Mouse (Mus musculus): ENCODE results near the gene Abcd3. TPM values are rescaled to one million over a fixed set of nuclear protein-coding genes. Genes with fewer than 3 reads are reported as not detected.
A peak's percentile ranks its signal among the peaks of the same experiment; 100 is the strongest.
"Not testable (repeated sequence)": the region's sequence is repeated elsewhere in the genome, so short reads cannot be mapped to it uniquely, and the experiment has no call there.

Gene Abcd3
- polyA plus RNA-seq, 1 experiment from 2014 or later = 55.7 TPM

GRCm38 (mm10) chr3:121773336-121773735, 41.8 kb downstream of the Abcd3 start:
- not testable (repeated sequence) for H3K27me3 ChIP-seq (ENCODE audit: control insufficient read depth, insufficient read depth, low read length); H3K4me1 ChIP-seq (ENCODE audit: control insufficient read depth, insufficient read depth, low read length); H3K4me2 ChIP-seq (ENCODE audit: low read depth, low read length); ATAC-seq (replicated peaks; ENCODE audit: insufficient number of reproducible peaks, low FRiP score, low TSS enrichment, low read depth); H3K9ac ChIP-seq (replicated peaks; ENCODE audit: low read length); H3K9me3 ChIP-seq (replicated peaks; ENCODE audit: control insufficient read depth, low read length); H3K36me3 ChIP-seq (replicated peaks; ENCODE audit: control insufficient read depth, insufficient read depth, low read depth, low read length); DNase-seq (ENCODE audit: low spot score); H3K27ac ChIP-seq (replicated peaks; ENCODE audit: low read depth, low read length); H3K4me3 ChIP-seq (ENCODE audit: low read depth, low read length)
- WGBS = 97% methylated on average over 4 of the region's 4 CpGs

- 97% methylated on average over 3 of the region's 3 CpGs for WGBS
- DNase-seq (ENCODE audit: low spot score) (no peak), ATAC-seq (replicated peaks; ENCODE audit: insufficient number of reproducible peaks, low FRiP score, low TSS enrichment, low read depth) (no peak)
- no peak overlapping the region for H3K4me3 ChIP-seq (ENCODE audit: low read depth, low read length)
- H3K4me1 ChIP-seq (ENCODE audit: control insufficient read depth, insufficient read depth, low read length) = no peaks in the 10 kb centered on the region
- H3K27me3 ChIP-seq (ENCODE audit: control insufficient read depth, insufficient read depth, low read length) = no peaks in the 10 kb centered on the region
- no peak overlapping the region for H3K4me2 ChIP-seq (ENCODE audit: low read depth, low read length)
- H3K36me3 ChIP-seq (replicated peaks; ENCODE audit: control insufficient read depth, insufficient read depth, low read depth, low read length) = no peaks in the 10 kb centered on the region; the same call in none of the 2 replicates
- no peak overlapping the region for H3K27ac ChIP-seq (replicated peaks; ENCODE audit: low read depth, low read length)
- no peak overlapping the region for H3K9ac ChIP-seq (replicated peaks; ENCODE audit: low read length)
- no peaks in the 10 kb centered on the region for H3K9me3 ChIP-seq (replicated peaks; ENCODE audit: control insufficient read depth, low read length)
These were observed 46.3 kb downstream of the Abcd3 start for GRCm38 (mm10) chr3:121768770-121769169.

GRCm38 (mm10) chr3:121766818-121767217, 48.3 kb downstream of the Abcd3 start:
- H3K9me3 ChIP-seq (replicated peaks; ENCODE audit: control insufficient read depth, low read length) = no peaks in the 10 kb centered on the region
- no peak overlapping the region for H3K4me2 ChIP-seq (ENCODE audit: low read depth, low read length)
- no peak for DNase-seq (ENCODE audit: low spot score)
- no peak overlapping the region for H3K27ac ChIP-seq (replicated peaks; ENCODE audit: low read depth, low read length)
- no peaks in the 10 kb centered on the region; the same call in none of the 2 replicates for H3K36me3 ChIP-seq (replicated peaks; ENCODE audit: control insufficient read depth, insufficient read depth, low read depth, low read length)
- H3K9ac ChIP-seq (replicated peaks; ENCODE audit: low read length) = no peak overlapping the region
- no peaks in the 10 kb centered on the region for H3K27me3 ChIP-seq (ENCODE audit: control insufficient read depth, insufficient read depth, low read length)
- 90% methylated on average over 5 of the region's 5 CpGs for WGBS
- no peaks in the 10 kb centered on the region for H3K4me1 ChIP-seq (ENCODE audit: control insufficient read depth, insufficient read depth, low read length)
- no peak overlapping the region for H3K4me3 ChIP-seq (ENCODE audit: low read depth, low read length)
- ATAC-seq (replicated peaks; ENCODE audit: insufficient number of reproducible peaks, low FRiP score, low TSS enrichment, low read depth) = no peak

DNA sequence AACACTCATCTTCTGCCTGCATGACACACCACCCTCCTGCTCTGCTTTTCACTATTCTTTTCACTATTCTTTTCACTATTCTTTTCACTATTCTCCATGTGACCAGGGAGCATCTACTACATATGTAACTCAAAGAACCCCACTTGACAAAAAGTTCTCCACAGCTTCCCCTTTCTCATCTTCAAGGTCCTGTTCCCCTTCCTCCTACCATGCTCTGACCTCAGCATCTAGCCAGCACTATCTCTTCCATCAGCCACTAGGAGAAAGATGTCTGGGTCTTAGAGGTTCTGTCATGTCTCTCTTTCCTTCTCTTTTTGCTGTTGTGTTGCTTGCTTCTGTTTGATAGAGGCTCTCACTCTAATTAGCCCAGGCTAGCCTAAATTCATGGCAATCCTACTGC, 49.1 kb downstream of the Abcd3 start:
- no peak overlapping the region for H3K4me2 ChIP-seq (ENCODE audit: low read depth, low read length)
- no peaks in the 10 kb centered on the region for H3K9me3 ChIP-seq (replicated peaks; ENCODE audit: control insufficient read depth, low read length)
- no peak overlapping the region for H3K27ac ChIP-seq (replicated peaks; ENCODE audit: low read depth, low read length)
- no peaks in the 10 kb centered on the region for H3K27me3 ChIP-seq (ENCODE audit: control insufficient read depth, insufficient read depth, low read length)
- DNase-seq (ENCODE audit: low spot score) = no peak
- no peaks in the 10 kb centered on the region; the same call in none of the 2 replicates for H3K36me3 ChIP-seq (replicated peaks; ENCODE audit: control insufficient read depth, insufficient read depth, low read depth, low read length)
- no peaks in the 10 kb centered on the region for H3K4me1 ChIP-seq (ENCODE audit: control insufficient read depth, insufficient read depth, low read length)
- no peak overlapping the region for H3K4me3 ChIP-seq (ENCODE audit: low read depth, low read length)
- no peak overlapping the region for H3K9ac ChIP-seq (replicated peaks; ENCODE audit: low read length)
- ATAC-seq (replicated peaks; ENCODE audit: insufficient number of reproducible peaks, low FRiP score, low TSS enrichment, low read depth) = no peak

GRCm38 (mm10) chr3:121762056-121762852, 52.8 kb downstream of the Abcd3 start:
- Histone ChIP-seq H3K9ac (replicated peaks; ENCODE audit: low read length) (no peak overlapping the region), H3K4me3 (ENCODE audit: low read depth, low read length) (no peak overlapping the region), H3K27me3 (ENCODE audit: control insufficient read depth, insufficient read depth, low read length) (no peaks in the 10 kb centered on the region), H3K9me3 (replicated peaks; ENCODE audit: control insufficient read depth, low read length) (no peaks in the 10 kb centered on the region), H3K27ac (replicated peaks; ENCODE audit: low read depth, low read length) (no peak overlapping the region), H3K4me1 (ENCODE audit: control insufficient read depth, insufficient read depth, low read length) (no peaks in the 10 kb centered on the region), H3K36me3 (replicated peaks; ENCODE audit: control insufficient read depth, insufficient read depth, low read depth, low read length) (no peaks in the 10 kb centered on the region; the same call in 1 of the 2 replicates), H3K4me2 (ENCODE audit: low read depth, low read length) (no peak overlapping the region)
- DNase-seq (ENCODE audit: low spot score) (peak; percentile 62), ATAC-seq (replicated peaks; ENCODE audit: insufficient number of reproducible peaks, low FRiP score, low TSS enrichment, low read depth) (0 out of 2 replicates have a peak, but pooled peaks have one; percentile 72)
- WGBS = 65% methylated on average over 4 of the region's 4 CpGs

- H3K4me1 ChIP-seq (ENCODE audit: control insufficient read depth, insufficient read depth, low read length) = no peaks in the 10 kb centered on the region
- H3K4me2 ChIP-seq (ENCODE audit: low read depth, low read length) = no peak overlapping the region
- H3K9me3 ChIP-seq (replicated peaks; ENCODE audit: control insufficient read depth, low read length) = no peaks in the 10 kb centered on the region
- WGBS = 52% methylated on average over 7 of the region's 7 CpGs
- no peak overlapping the region for H3K9ac ChIP-seq (replicated peaks; ENCODE audit: low read length)
- no peak overlapping the region for H3K27ac ChIP-seq (replicated peaks; ENCODE audit: low read depth, low read length)
- H3K27me3 ChIP-seq (ENCODE audit: control insufficient read depth, insufficient read depth, low read length) = no peaks in the 10 kb centered on the region
- DNase-seq (ENCODE audit: low spot score) = no peak
- ATAC-seq (replicated peaks; ENCODE audit: insufficient number of reproducible peaks, low FRiP score, low TSS enrichment, low read depth) = no peak
- no peaks in the 10 kb centered on the region for H3K36me3 ChIP-seq (replicated peaks; ENCODE audit: control insufficient read depth, insufficient read depth, low read depth, low read length)
- no peak overlapping the region for H3K4me3 ChIP-seq (ENCODE audit: low read depth, low read length)
These were observed 56.7 kb downstream of the Abcd3 start for GRCm38 (mm10) chr3:121758373-121758772.

- no peaks in the 10 kb centered on the region for H3K4me1 ChIP-seq (ENCODE audit: control insufficient read depth, insufficient read depth, low read length)
- no peaks in the 10 kb centered on the region for H3K36me3 ChIP-seq (replicated peaks; ENCODE audit: control insufficient read depth, insufficient read depth, low read depth, low read length)
- 57% methylated on average over 3 of the region's 3 CpGs for WGBS
- peak; percentile 3 for DNase-seq (ENCODE audit: low spot score)
- no peaks in the 10 kb centered on the region for H3K27me3 ChIP-seq (ENCODE audit: control insufficient read depth, insufficient read depth, low read length)
- no peaks in the 10 kb centered on the region for H3K9me3 ChIP-seq (replicated peaks; ENCODE audit: control insufficient read depth, low read length)
- H3K4me2 ChIP-seq (ENCODE audit: low read depth, low read length) = no peak overlapping the region
- peak; percentile 48; the same call in 1 of the 2 replicates for ATAC-seq (replicated peaks; ENCODE audit: insufficient number of reproducible peaks, low FRiP score, low TSS enrichment, low read depth)
- no peak overlapping the region for H3K4me3 ChIP-seq (ENCODE audit: low read depth, low read length)
- H3K9ac ChIP-seq (replicated peaks; ENCODE audit: low read length) = no peak overlapping the region
- H3K27ac ChIP-seq (replicated peaks; ENCODE audit: low read depth, low read length) = no peak overlapping the region
These were observed 60.0 kb downstream of the Abcd3 start for GRCm38 (mm10) chr3:121755152-121755551.

DNA sequence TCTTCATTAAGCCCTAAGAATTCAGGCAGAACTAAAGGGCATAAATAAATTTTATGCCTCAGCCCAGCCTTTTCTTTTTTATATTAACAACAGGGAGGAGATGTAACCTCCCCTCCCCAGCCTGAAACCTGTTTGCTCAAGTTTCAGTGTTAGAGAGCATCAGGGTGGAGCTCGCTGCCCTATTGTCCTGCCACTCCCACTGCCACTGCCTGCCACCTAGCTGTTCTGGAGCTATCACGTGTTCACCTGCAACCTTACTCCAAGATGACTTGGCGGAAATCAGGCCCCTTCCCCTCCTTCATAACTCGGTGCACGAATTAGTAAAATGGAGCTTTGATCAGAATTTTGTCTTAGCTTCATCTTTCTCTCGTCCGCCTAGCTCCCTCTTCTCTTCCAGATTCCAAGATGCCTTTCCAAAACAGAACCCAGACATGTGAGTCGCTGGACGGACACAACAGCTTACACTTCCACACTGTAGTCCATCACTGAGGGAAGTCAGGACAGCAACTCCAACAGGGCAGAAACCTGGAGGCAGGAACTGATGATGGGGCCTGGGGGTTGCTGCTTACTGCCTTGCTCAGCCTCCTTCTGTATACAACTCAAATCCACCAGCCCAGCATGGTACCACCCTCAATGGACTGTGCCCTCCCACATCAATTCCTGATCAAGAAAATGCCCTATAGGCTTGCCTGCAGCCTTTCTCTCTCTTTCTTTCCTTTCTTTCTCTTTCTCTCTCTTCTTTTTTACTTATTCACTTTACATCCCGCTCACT, 60.6 kb downstream of the Abcd3 start:
- 87% methylated on average over 10 of the region's 10 CpGs for WGBS
- H3K4me2 ChIP-seq (ENCODE audit: low read depth, low read length); H3K4me3 ChIP-seq (ENCODE audit: low read depth, low read length); H3K36me3 ChIP-seq (replicated peaks; ENCODE audit: control insufficient read depth, insufficient read depth, low read depth, low read length); H3K27me3 ChIP-seq (ENCODE audit: control insufficient read depth, insufficient read depth, low read length); H3K9me3 ChIP-seq (replicated peaks; ENCODE audit: control insufficient read depth, low read length); DNase-seq (ENCODE audit: low spot score); H3K9ac ChIP-seq (replicated peaks; ENCODE audit: low read length); H3K4me1 ChIP-seq (ENCODE audit: control insufficient read depth, insufficient read depth, low read length); H3K27ac ChIP-seq (replicated peaks; ENCODE audit: low read depth, low read length); ATAC-seq (replicated peaks; ENCODE audit: insufficient number of reproducible peaks, low FRiP score, low TSS enrichment, low read depth): not testable (repeated sequence)
